Mouse (Mus musculus) heart, postnatal 36 days (tissue): Measurements from ENCODE around the gene Ccdc12. TPM values are rescaled to one million over a fixed set of nuclear protein-coding genes. Genes with fewer than 3 reads are reported as not detected.

ENCODE experiments used
- DNase-seq, 2 experiments: peaks; one replicate each; pipeline ENCODE4 v3.0.0; 2021 to 2022
- intact Hi-C: fragments of 180-260 bp; cut with DNase I; formaldehyde crosslinking; loops from one replicate; pipeline ENCODE4 v1.15.1; 2025
- microRNA-seq, 2 experiments: library from miRNA; unstranded; fragments of <30 nt; microRNA quantifications; one replicate each; pipeline ENCODE4 v1.2.0; 2021; ENCODE audit warnings: borderline number of aligned reads in 2 of 2
- total RNA-seq, 2 experiments: library from RNA; stranded (reverse); gene quantifications; 2 replicates each; pipeline ENCODE4 v1.2.3; 2021

The Ccdc12 gene
- total RNA-seq, 2 experiments from 2014 or later: 60.6 to 66.9 TPM

GRCm38 (mm10) chr9:110758605-110759004, 102.3 kb downstream of the Ccdc12 start:
- DNase-seq: peak; percentile 86 to 88
- intact Hi-C loops: loop anchor here (1.0 kb wide), 2 partner anchors 28 to 41 kb away; no protein-coding TSS in a partner anchor

GRCm38 (mm10) chr9:110759265-110759664, 103.0 kb downstream of the Ccdc12 start:
- intact Hi-C loops: loop anchor here (1.0 kb wide), 2 partner anchors 29 to 42 kb away; no protein-coding TSS in a partner anchor
- peak; percentile 70 to 74 for DNase-seq

- intact Hi-C loops: no loop called here
- no peak for DNase-seq
These were observed 104.6 kb downstream of the Ccdc12 start for GRCm38 (mm10) chr9:110760886-110761285.

Small RNA genes within 50 kb of the gene (microRNA-seq; reads per million reads assigned to microRNA genes)
- 0 reads per million in 2 experiments for gene Mir8107

Other genes with a start within 250 kb of the Ccdc12 start
- 10 to 100 TPM; 13.9 to 14.3 TPM for gene Ptpn23, start 248.3 kb upstream of the Ccdc12 start, total RNA-seq
- gene Ngp, start 236.8 kb upstream of the Ccdc12 start, total RNA-seq: under 1 TPM; 0.42 to 0.49 TPM
- 10 to 100 TPM; 11.8 to 12.8 TPM for gene Klhl18, start 179.8 kb upstream of the Ccdc12 start, total RNA-seq
- gene Kif9, start 179.5 kb upstream of the Ccdc12 start, total RNA-seq: under 1 TPM; 0.24 to 0.36 TPM
- 10 to 100 TPM; 43.3 to 44.3 TPM for gene Setd2, start 123.9 kb upstream of the Ccdc12 start, total RNA-seq
- 1 to 10 TPM in 1 of 2 experiments, under 1 TPM in 1; 0.92 to 1.2 TPM for gene Nradd, start 32.1 kb upstream of the Ccdc12 start, total RNA-seq
- gene Nbeal2, start 2.3 kb upstream of the Ccdc12 start, total RNA-seq: 10 to 100 TPM in 1 of 2 experiments, 1 to 10 TPM in 1; 9.5 to 11.0 TPM
- over 10,000 TPM; 10,942 to 11,353 TPM for gene Myl3, start 85.4 kb downstream of the Ccdc12 start, total RNA-seq
- 1 to 10 TPM; 6.5 to 6.6 TPM for gene Pth1r, start 90.6 kb downstream of the Ccdc12 start, total RNA-seq
- not detected for gene Prss42, start 141.7 kb downstream of the Ccdc12 start, total RNA-seq
- gene Prss44, start 157.5 kb downstream of the Ccdc12 start, total RNA-seq: not detected
- not detected for gene Prss43, start 170.2 kb downstream of the Ccdc12 start, total RNA-seq
- gene Prss45, start 178.1 kb downstream of the Ccdc12 start, total RNA-seq: not detected
- not detected for gene Prss46, start 188.0 kb downstream of the Ccdc12 start, total RNA-seq
- gene Prss50, start 201.5 kb downstream of the Ccdc12 start, total RNA-seq: not detected
- 10 to 100 TPM; 15.3 to 15.5 TPM for gene Als2cl, start 223.4 kb downstream of the Ccdc12 start, total RNA-seq
- 1 to 10 TPM; 1.2 to 1.3 TPM for gene Tmie, start 223.6 kb downstream of the Ccdc12 start, total RNA-seq